Mouse (Mus musculus): Measurements from ENCODE around the gene Fam222a. TPM values are rescaled to one million over a fixed set of nuclear protein-coding genes. Genes with fewer than 3 reads are reported as not detected.

Fam222a gene
- polyA plus RNA-seq, 1 experiment from 2014 or later, result 4.7 TPM

DNA sequence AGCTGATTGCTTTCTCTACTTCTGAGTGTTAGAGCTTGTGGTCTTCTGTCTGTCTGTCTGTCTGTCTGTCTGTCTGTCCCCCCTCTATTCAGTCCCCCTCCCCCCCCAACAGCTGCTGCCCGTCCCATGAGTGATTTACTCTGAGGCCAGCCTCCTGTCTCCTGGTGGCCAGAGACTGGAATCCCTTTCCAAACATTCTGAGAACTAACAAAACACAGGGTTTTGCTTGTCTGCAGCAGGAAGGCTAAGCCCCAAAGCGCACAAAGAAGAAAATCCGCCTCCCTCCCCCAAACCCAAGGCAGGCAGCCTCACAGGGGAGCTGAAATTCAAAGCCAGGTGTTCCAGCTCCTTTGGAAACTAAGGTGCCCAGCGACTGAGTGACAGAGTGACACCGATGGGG is 17.9 kb downstream of the Fam222a start:
- Histone ChIP-seq H3K36me3 (ENCODE audit: control insufficient read depth, insufficient read depth, low read length) (no peaks in the 10 kb centered on the region), H3K4me3 (ENCODE audit: low read length) (no peak overlapping the region), H3K4me2 (ENCODE audit: low read length) (no peak overlapping the region), H3K4me1 (ENCODE audit: control insufficient read depth, insufficient read depth, low read depth, low read length) (peaks cover 61% of the 10 kb centered on the region), H3K9ac (ENCODE audit: low read depth, low read length) (no peak overlapping the region), H3K27me3 (replicated peaks; ENCODE audit: control insufficient read depth, insufficient read depth, low read length) (no peaks in the 10 kb centered on the region), H3K9me3 (ENCODE audit: control insufficient read depth, low read length) (no peaks in the 10 kb centered on the region), H3K27ac (ENCODE audit: low read depth, low read length) (no peak overlapping the region)
- WGBS, result 9% methylated on average over 5 of the region's 5 CpGs
- ATAC-seq, result no peak

DNA sequence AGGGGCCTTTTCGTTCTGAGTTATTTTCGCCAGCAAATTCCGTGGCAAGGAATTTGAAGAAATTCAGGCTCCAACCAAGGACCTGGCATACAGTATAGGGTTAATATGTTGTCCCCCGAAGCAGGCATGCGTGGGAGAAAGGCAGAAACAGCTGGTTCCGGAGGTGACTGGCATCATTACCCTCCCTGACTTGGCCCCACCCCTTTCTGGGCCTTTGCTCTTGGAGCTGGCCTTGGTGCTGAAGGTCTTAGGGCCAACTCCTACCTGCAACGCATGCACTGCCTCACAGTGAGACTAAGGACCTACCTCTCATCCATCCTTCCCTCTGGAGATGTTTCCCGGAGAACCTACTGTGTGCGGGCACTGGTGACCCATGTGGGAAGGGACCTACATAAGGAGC is 20.1 kb downstream of the Fam222a start:
- no peaks in the 10 kb centered on the region for H3K36me3 ChIP-seq (ENCODE audit: control insufficient read depth, insufficient read depth, low read length)
- H3K27me3 ChIP-seq (replicated peaks; ENCODE audit: control insufficient read depth, insufficient read depth, low read length), result no peaks in the 10 kb centered on the region
- H3K4me1 ChIP-seq (ENCODE audit: control insufficient read depth, insufficient read depth, low read depth, low read length), result peaks cover 72% of the 10 kb centered on the region
- no peak overlapping the region for H3K9ac ChIP-seq (ENCODE audit: low read depth, low read length)
- H3K4me2 ChIP-seq (ENCODE audit: low read length), result no peak overlapping the region
- no peak overlapping the region for H3K27ac ChIP-seq (ENCODE audit: low read depth, low read length)
- WGBS, result 51% methylated on average over 9 of the region's 9 CpGs
- no peak overlapping the region for H3K4me3 ChIP-seq (ENCODE audit: low read length)
- no peak for ATAC-seq
- no peaks in the 10 kb centered on the region for H3K9me3 ChIP-seq (ENCODE audit: control insufficient read depth, low read length)

DNA sequence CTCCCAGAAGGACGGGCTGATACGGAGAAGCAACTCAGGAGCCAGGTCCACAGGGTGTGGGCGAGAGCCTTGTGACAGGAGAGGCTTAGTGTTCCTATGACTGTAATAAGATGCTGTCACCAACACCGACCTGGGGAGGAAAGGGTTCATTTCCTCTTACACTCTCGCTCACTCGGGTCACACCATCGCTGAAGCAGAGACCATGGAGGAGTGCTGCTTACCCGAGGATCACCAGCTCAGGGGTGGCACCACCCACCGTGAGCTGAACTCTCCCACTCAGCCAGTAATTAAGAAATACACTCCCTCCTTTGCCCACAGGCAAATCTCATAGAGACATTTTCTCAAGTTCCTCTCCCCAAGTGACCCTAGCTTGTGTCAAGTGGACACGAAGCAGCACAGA is 20.6 kb downstream of the Fam222a start:
- no peaks in the 10 kb centered on the region for H3K9me3 ChIP-seq (ENCODE audit: control insufficient read depth, low read length)
- no peak for ATAC-seq
- no peak overlapping the region for H3K4me3 ChIP-seq (ENCODE audit: low read length)
- no peaks in the 10 kb centered on the region for H3K36me3 ChIP-seq (ENCODE audit: control insufficient read depth, insufficient read depth, low read length)
- 48% methylated on average over 10 of the region's 10 CpGs for WGBS
- H3K4me1 ChIP-seq (ENCODE audit: control insufficient read depth, insufficient read depth, low read depth, low read length), result peaks cover 73% of the 10 kb centered on the region
- H3K4me2 ChIP-seq (ENCODE audit: low read length), result no peak overlapping the region
- no peaks in the 10 kb centered on the region for H3K27me3 ChIP-seq (replicated peaks; ENCODE audit: control insufficient read depth, insufficient read depth, low read length)
- peak overlapping the region; percentile 52 for H3K27ac ChIP-seq (ENCODE audit: low read depth, low read length)
- H3K9ac ChIP-seq (ENCODE audit: low read depth, low read length), result 0 out of 2 replicates have a peak overlapping the region, but pooled peaks have one; percentile 28

DNA sequence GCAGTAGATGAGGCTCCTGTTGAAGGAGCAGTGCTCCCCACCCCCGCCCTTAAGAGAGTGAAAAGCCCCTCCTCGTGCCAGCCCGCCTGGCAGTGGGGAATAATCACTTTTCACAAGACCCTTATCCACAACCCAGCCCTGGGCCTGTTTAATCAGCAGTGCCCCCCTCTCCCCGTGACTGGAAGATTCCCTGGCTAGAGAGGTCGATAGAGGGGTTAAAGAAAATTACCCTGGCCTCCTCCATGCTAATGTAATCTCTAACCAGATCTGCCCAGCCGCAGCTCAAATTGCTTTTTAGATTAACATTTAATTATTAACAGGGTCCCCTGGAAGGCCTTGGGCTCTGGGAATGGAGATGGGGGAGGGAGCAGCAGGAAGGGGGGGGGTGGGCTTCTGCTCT is 21.2 kb downstream of the Fam222a start:
- no peak overlapping the region for H3K4me2 ChIP-seq (ENCODE audit: low read length)
- H3K9ac ChIP-seq (ENCODE audit: low read depth, low read length), result no peak overlapping the region
- no peaks in the 10 kb centered on the region for H3K9me3 ChIP-seq (ENCODE audit: control insufficient read depth, low read length)
- 29% methylated on average over 6 of the region's 6 CpGs for WGBS
- no peak overlapping the region for H3K4me3 ChIP-seq (ENCODE audit: low read length)
- H3K36me3 ChIP-seq (ENCODE audit: control insufficient read depth, insufficient read depth, low read length), result no peaks in the 10 kb centered on the region
- ATAC-seq, result peak; percentile 21; the same call in 1 of the 2 replicates
- H3K4me1 ChIP-seq (ENCODE audit: control insufficient read depth, insufficient read depth, low read depth, low read length), result peaks cover 74% of the 10 kb centered on the region
- no peaks in the 10 kb centered on the region for H3K27me3 ChIP-seq (replicated peaks; ENCODE audit: control insufficient read depth, insufficient read depth, low read length)
- peak overlapping the region; percentile 52 for H3K27ac ChIP-seq (ENCODE audit: low read depth, low read length)

DNA sequence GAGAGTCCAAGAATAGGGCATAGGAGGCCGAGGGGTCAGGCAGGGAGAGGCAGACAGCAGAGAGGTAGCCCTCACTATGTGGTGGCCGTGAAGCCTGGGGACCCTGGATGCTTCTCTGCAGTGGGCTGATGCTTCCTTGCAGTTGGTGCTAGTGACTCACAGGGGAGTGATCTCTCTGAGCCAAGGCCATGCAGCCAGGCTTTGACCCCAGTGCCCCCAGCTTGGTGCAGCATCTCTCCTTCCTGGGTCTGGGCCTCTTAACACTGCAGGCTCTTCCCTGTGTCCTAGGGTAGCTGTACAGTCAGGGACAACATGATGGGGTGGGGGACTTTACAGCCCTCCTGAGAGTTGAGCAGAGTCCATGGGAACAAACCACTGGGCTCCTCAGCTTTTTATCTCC is 21.6 kb downstream of the Fam222a start:
- no peak for ATAC-seq
- Histone ChIP-seq H3K4me1 (ENCODE audit: control insufficient read depth, insufficient read depth, low read depth, low read length) (peaks cover 72% of the 10 kb centered on the region), H3K27me3 (replicated peaks; ENCODE audit: control insufficient read depth, insufficient read depth, low read length) (no peaks in the 10 kb centered on the region), H3K9ac (ENCODE audit: low read depth, low read length) (no peak overlapping the region; the same call in 1 of the 2 replicates), H3K36me3 (ENCODE audit: control insufficient read depth, insufficient read depth, low read length) (peaks cover 2% of the 10 kb centered on the region; the same call in 1 of the 2 replicates), H3K9me3 (ENCODE audit: control insufficient read depth, low read length) (no peaks in the 10 kb centered on the region), H3K4me2 (ENCODE audit: low read length) (no peak overlapping the region), H3K4me3 (ENCODE audit: low read length) (no peak overlapping the region), H3K27ac (ENCODE audit: low read depth, low read length) (no peak overlapping the region)
- 29% methylated on average over 2 of the region's 2 CpGs for WGBS

DNA sequence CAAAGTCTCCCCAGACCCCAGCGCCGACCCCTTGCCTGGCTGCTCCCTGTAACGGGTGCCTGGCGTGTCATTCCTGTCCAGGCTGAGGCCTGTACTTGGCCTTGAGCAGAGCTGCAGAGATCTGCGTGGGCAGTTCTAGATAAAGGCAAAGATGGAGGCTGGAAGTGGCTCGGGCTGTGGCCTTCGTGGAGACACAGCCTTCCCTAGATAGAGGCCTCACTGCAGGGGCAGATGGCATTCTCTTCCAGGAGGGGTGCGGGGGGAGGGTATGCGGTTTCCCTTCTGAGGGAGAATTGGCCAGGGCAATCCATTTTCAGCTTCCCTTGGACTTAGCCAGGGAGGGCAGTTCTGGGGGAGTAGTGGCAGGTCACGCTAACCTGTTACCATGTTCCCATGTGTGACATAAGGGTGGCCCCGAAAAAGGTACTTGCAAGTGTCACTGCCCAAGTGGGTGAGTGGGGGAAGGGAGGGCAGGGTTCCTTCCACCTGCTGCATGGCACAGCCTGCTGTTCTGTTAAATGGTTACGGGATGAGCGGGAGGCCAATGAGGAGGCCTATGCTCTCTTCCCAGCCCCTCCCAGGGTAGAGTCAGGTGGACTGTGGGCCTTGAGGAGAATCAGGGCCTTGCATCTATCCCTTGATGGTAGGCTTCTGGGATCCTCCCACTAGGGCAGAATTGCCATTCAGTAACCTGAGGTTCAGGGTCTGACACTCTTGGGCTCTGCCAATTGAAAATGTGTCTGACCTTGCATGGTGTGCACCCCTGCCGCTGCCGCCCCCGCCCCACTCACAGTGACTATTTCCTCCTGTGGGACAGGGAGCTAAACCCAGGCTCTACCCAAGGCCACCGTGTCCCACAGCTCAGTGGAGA is 22.5 kb downstream of the Fam222a start:
- WGBS, result 67% methylated on average over 17 of the region's 17 CpGs
- Histone ChIP-seq H3K27me3 (replicated peaks; ENCODE audit: control insufficient read depth, insufficient read depth, low read length) (no peaks in the 10 kb centered on the region), H3K4me1 (ENCODE audit: control insufficient read depth, insufficient read depth, low read depth, low read length) (peaks cover 67% of the 10 kb centered on the region), H3K4me3 (ENCODE audit: low read length) (no peak overlapping the region), H3K9ac (ENCODE audit: low read depth, low read length) (no peak overlapping the region), H3K27ac (ENCODE audit: low read depth, low read length) (no peak overlapping the region), H3K36me3 (ENCODE audit: control insufficient read depth, insufficient read depth, low read length) (peaks cover 9% of the 10 kb centered on the region; the same call in 1 of the 2 replicates), H3K4me2 (ENCODE audit: low read length) (no peak overlapping the region), H3K9me3 (ENCODE audit: control insufficient read depth, low read length) (no peaks in the 10 kb centered on the region)
- no peak for ATAC-seq

DNA sequence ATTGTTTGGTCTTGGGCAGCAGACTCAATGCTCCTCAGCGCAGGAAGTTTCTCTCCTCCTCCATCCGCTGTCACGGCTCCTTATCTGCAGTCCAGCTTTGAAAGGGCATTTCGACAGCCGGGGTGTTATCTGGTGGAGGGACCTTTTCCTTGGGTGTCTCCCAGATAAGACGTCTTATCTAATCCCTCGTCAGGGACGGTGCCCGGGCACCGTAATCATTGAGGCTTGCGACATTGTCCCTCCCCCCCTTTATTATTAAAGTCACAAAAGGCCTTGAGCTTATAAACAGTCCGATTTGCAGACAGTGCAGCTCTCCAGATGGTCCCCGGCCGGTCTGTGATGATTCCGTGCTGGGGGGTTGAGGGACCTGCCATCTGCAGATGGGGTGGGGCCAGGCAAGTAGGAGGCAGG is 23.3 kb downstream of the Fam222a start:
- WGBS, result 31% methylated on average over 15 of the region's 15 CpGs
- H3K36me3 ChIP-seq (ENCODE audit: control insufficient read depth, insufficient read depth, low read length), result peaks cover 9% of the 10 kb centered on the region; the same call in 1 of the 2 replicates
- H3K4me2 ChIP-seq (ENCODE audit: low read length), result no peak overlapping the region
- no peak overlapping the region for H3K27ac ChIP-seq (ENCODE audit: low read depth, low read length)
- peaks cover 59% of the 10 kb centered on the region for H3K4me1 ChIP-seq (ENCODE audit: control insufficient read depth, insufficient read depth, low read depth, low read length)
- no peak overlapping the region for H3K9ac ChIP-seq (ENCODE audit: low read depth, low read length)
- no peaks in the 10 kb centered on the region for H3K27me3 ChIP-seq (replicated peaks; ENCODE audit: control insufficient read depth, insufficient read depth, low read length)
- no peak overlapping the region for H3K4me3 ChIP-seq (ENCODE audit: low read length)
- H3K9me3 ChIP-seq (ENCODE audit: control insufficient read depth, low read length), result no peaks in the 10 kb centered on the region
- no peak; the same call in 1 of the 2 replicates for ATAC-seq

DNA sequence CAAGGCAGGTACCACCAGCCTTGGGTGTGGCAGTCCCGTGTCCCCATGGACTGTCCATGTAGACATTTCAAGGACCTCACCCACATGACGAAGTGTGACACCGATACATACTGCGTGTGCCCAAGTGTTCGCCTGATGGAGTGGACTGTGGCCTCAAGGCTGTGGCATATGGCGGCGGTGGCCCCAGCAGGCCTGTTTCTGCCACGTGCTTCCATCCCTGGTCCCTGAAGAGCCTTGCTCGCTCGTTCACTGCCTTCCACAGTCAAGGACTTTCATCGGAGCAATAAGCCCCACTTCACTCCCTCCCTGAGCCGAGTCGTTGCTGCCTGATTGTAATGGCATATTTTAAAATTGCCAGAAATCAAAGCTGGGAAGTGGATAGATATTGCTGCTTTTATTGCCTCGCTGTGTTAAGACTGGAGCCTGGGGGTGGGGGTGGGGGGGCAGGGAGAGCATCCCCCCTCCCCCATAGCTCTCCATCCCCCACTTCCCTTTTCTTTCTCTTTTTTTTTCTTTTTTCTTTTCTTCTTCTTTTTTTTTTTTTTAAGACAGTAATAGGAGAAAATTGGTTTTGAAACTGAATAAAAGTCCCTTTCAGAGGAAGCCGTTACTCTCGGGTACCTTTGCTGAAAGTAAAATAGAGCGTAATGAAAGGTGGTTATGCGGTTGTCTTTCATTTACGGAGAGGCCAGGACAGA is 24.8 kb downstream of the Fam222a start:
- H3K4me1 ChIP-seq (ENCODE audit: control insufficient read depth, insufficient read depth, low read depth, low read length), result peaks cover 71% of the 10 kb centered on the region
- H3K4me2 ChIP-seq (ENCODE audit: low read length), result no peak overlapping the region; the same call in 1 of the 2 replicates
- ATAC-seq, result no peak
- no peaks in the 10 kb centered on the region for H3K27me3 ChIP-seq (replicated peaks; ENCODE audit: control insufficient read depth, insufficient read depth, low read length)
- no peak overlapping the region for H3K4me3 ChIP-seq (ENCODE audit: low read length)
- no peaks in the 10 kb centered on the region for H3K9me3 ChIP-seq (ENCODE audit: control insufficient read depth, low read length)
- whole genome bisulfite sequencing, result 40% methylated on average over 19 of the region's 19 CpGs
- peak overlapping the region; percentile 55 for H3K27ac ChIP-seq (ENCODE audit: low read depth, low read length)
- H3K9ac ChIP-seq (ENCODE audit: low read depth, low read length), result peak overlapping the region; percentile 46; the same call in 1 of the 2 replicates
- H3K36me3 ChIP-seq (ENCODE audit: control insufficient read depth, insufficient read depth, low read length), result peaks cover 9% of the 10 kb centered on the region; the same call in 1 of the 2 replicates
